ENCODE assay signal across 8 mouse cellular contexts in the genomic region with DNA sequence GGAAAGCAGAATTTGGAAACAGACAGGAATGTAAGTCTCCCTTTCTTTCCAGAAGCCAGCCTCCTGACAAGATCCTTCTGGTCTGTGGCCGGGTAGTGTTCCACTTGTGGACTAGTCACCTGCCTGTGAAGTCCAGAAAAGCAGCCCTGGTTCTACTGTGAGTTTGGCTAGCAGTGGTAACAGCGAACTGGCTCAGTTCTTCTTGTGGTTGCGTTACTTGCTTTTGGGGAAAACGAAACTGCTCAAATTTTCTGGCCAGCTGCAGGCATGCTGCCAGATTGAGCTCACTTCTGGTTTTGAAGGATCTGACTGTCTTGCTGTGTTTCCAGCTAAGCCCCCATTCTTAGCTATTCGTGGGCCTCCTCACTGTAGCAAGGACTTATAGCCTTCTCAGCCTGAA. TPM values are rescaled to one million over a fixed set of nuclear protein-coding genes. Genes with fewer than 3 reads are reported as not detected.
DNase-seq lines count a peak whose midpoint lies in the region; ATAC-seq and TF ChIP-seq lines count a peak whose summit lies in the region.
"Had no signal": no experiment of that assay in that cellular context is flagged by ENCODE, and none has a peak within 500 bp of the region (broad histone marks: within the 10 kb centered on the region; RNA-seq: fewer than 3 reads in every experiment).

A gene (minus strand): TSS at position 190 of the 400 bp plus-strand sequence.

- no peaks in the 10 kb centered on the region for H3K27me3 ChIP-seq in heart, embryonic 16.5 days (ENCODE audit: control insufficient read depth, insufficient read depth, low read length)
- no peaks in the 10 kb centered on the region for H3K27me3 ChIP-seq in forebrain, postnatal 0 days (ENCODE audit: insufficient read depth, low read length)
- H3K27me3 ChIP-seq: embryonic facial prominence, embryonic 15.5 days had no signal

- peak within 1 kb of the TSS; percentile 24 for H3K4me3 ChIP-seq in heart, embryonic 16.5 days (ENCODE audit: low read length)
- peak within 1 kb of the TSS; percentile 83 for H3K4me3 ChIP-seq in macrophage (ENCODE audit: inconsistent target)
- H3K4me3 ChIP-seq in forebrain, postnatal 0 days (ENCODE audit: low read depth, low read length): no peak within 1 kb of the TSS
- H3K4me3 ChIP-seq: embryonic facial prominence, embryonic 15.5 days had no signal

- peak; percentile 6 for DNase-seq in ovary, postnatal 14 days (ENCODE audit: low spot score)
- DNase-seq in ovary, postnatal 10 days (ENCODE audit: low spot score): no peak
- DNase-seq in adrenal gland, postnatal 10 days: peak; percentile 55
- DNase-seq in thymus, postnatal 4 days: peak; percentile 51
- DNase-seq in forebrain, postnatal 0 days: no peak

- H3K4me1 ChIP-seq in heart, embryonic 16.5 days (ENCODE audit: control insufficient read depth, insufficient read depth, low read length): no peaks in the 10 kb centered on the region
- no peaks in the 10 kb centered on the region for H3K4me1 ChIP-seq in forebrain, postnatal 0 days (ENCODE audit: insufficient read depth)

- peak within 1 kb of the TSS; percentile 48; the same call in 1 of the 2 replicates for H3K27ac ChIP-seq in heart, embryonic 16.5 days (ENCODE audit: low read length)
- peak within 1 kb of the TSS; percentile 99 for H3K27ac ChIP-seq in macrophage
- H3K27ac ChIP-seq in forebrain, postnatal 0 days (ENCODE audit: low read depth, low read length): no peak within 1 kb of the TSS
- H3K27ac ChIP-seq: embryonic facial prominence, embryonic 15.5 days had no signal

- H3K9ac ChIP-seq in heart, embryonic 16.5 days (ENCODE audit: low read length): peak within 1 kb of the TSS; percentile 46; the same call in 1 of the 2 replicates
- no peak within 1 kb of the TSS for H3K9ac ChIP-seq in forebrain, postnatal 0 days
- H3K9ac ChIP-seq: embryonic facial prominence, embryonic 15.5 days had no signal

- TF ChIP-seq CTCF in forebrain, postnatal 0 days (IDR thresholded peaks at IDR 0.05; ENCODE audit: low read depth): no peak

- peak within 1 kb of the TSS; percentile 46 for H3K4me2 ChIP-seq in heart, embryonic 16.5 days (ENCODE audit: low read depth, low read length)
- no peak within 1 kb of the TSS for H3K4me2 ChIP-seq in forebrain, postnatal 0 days (ENCODE audit: low read depth)
- H3K4me2 ChIP-seq: embryonic facial prominence, embryonic 15.5 days had no signal

- H3K79me2 ChIP-seq in macrophage (ENCODE audit: inconsistent target): peaks cover 50% of the 10 kb centered on the region

- 55% methylated on average over 5 of the region's 5 CpGs for WGBS in heart, embryonic 16.5 days
- WGBS in macrophage (ENCODE audit: missing documents): 0% methylated on average over 5 of the region's 5 CpGs
- WGBS in forebrain, postnatal 0 days: 56% methylated on average over 5 of the region's 5 CpGs

- ATAC-seq in heart, embryonic 16.5 days (replicated peaks; ENCODE audit: extremely low read depth, insufficient read depth, low FRiP score): no peak
- no peak for ATAC-seq in forebrain, postnatal 0 days

- H3K9me3 ChIP-seq in heart, embryonic 16.5 days (replicated peaks; ENCODE audit: control insufficient read depth, low read length): no peaks in the 10 kb centered on the region
- H3K9me3 ChIP-seq in forebrain, postnatal 0 days (ENCODE audit: low read length): no peaks in the 10 kb centered on the region
- H3K9me3 ChIP-seq: embryonic facial prominence, embryonic 15.5 days had no signal

- no peaks in the 10 kb centered on the region for H3K36me3 ChIP-seq in heart, embryonic 16.5 days (ENCODE audit: control insufficient read depth, insufficient read depth)
- peaks cover 22% of the 10 kb centered on the region for H3K36me3 ChIP-seq in macrophage (ENCODE audit: inconsistent target)
- no peaks in the 10 kb centered on the region for H3K36me3 ChIP-seq in forebrain, postnatal 0 days (ENCODE audit: insufficient read depth)
- H3K36me3 ChIP-seq: embryonic facial prominence, embryonic 15.5 days had no signal

RNA-seq across cellular contexts. Expression of the gene that starts here (rescaled TPM):
- under 1 TPM; 0.66 to 0.91 TPM for total RNA-seq in adrenal gland, postnatal 10 days (2021)
- 0.69 and 1.6 TPM in 2 replicates for polyA plus RNA-seq in heart, embryonic 16.5 days (2015; fragmentation: Nextera tagmentation; extraction: Ambion mirVana)
- total RNA-seq in macrophage (2018; cell fraction: chromatin; rRNA removed): 1,000 to 10,000 TPM in 3 of 26 experiments, 100 to 1,000 TPM in 23; 149 to 1,206 (median 560) TPM
- total RNA-seq in macrophage (2018; cell fraction: cytosol; rRNA removed): 100 to 1,000 TPM in 15 of 26 experiments, 10 to 100 TPM in 11; 69.3 to 339 (median 209) TPM
- total RNA-seq in macrophage (2018; cell fraction: nucleus; rRNA removed): 100 to 1,000 TPM in 25 of 26 experiments, 10 to 100 TPM in 1; 97.1 to 956 (median 621) TPM
- polyA plus RNA-seq in macrophage (2018): 43.7 to 104 TPM (median 83.5 TPM) in 3 replicates
- total RNA-seq in forebrain, postnatal 0 days (2014; rRNA removed): 0.23 and 0.29 TPM in 2 replicates
- polyA plus RNA-seq in forebrain, postnatal 0 days (2015; fragmentation: Nextera tagmentation; extraction: Ambion mirVana): 0.06 and 0.27 TPM in 2 replicates

Comparison
In these comparisons a context has a peak if more than half of its experiments do, and no peak if none do; other contexts are left out.
1. RNA of the gene that starts here (polyA plus RNA-seq): 43.7 to 104 TPM in macrophage; 0.69 to 1.6 TPM in heart, embryonic 16.5 days and 0.06 to 0.27 TPM in forebrain, postnatal 0 days; every median in the first group is over 10 times any median in the second.
2. DNase-seq: peak in ovary, postnatal 14 days (single experiment) and thymus, postnatal 4 days (single experiment); none in ovary, postnatal 10 days (single experiment) and forebrain, postnatal 0 days (single experiment).
3. Peak in DNase-seq in adrenal gland, postnatal 10 days; RNA of the gene not detected or under 1 TPM.